Mouse (Mus musculus): Measurements from ENCODE around the gene Orm2.

GRCm38 (mm10) chr4:63388029-63388428 lies 25.8 kb downstream of the Orm2 start:
- TF ChIP-seq CTCF (IDR thresholded peaks at IDR 0.05; ENCODE audit: extremely low read depth, insufficient read length, insufficient replicate concordance, low read depth, low read length) (no peak), POLR2A (IDR thresholded peaks at IDR 0.05; ENCODE audit: low read depth, low read length) (no peak)

All from small intestine, adult 2 months (tissue).